11 mouse cellular contexts compared by ENCODE assay signal in the genomic region with DNA sequence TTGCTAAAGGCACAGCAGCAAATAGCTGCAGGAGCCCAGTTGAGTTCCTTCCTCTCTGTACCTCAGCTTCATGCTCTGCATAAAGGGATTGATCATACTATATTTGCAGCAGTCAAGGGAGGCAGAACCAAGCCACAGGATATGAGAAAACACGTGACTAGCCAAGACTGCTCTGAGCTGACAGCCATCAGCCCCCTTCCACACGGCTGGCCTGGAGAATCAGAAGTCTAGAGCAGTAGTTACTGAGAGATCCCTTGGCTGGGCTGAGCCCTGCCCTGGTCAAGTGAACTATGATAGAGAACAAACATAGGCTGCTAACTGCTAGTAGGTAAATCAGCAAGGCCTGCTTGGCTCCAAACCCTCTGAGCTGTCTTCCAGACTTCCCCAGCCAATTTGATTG.
DNase-seq lines count a peak whose midpoint lies in the region; ATAC-seq lines count a peak whose summit lies in the region.
"Had no signal": no experiment of that assay in that cellular context is flagged by ENCODE, and none has a peak within 500 bp of the region (broad histone marks: within the 10 kb centered on the region; RNA-seq: fewer than 3 reads in every experiment).

No protein-coding gene starts in this region.

- no peaks in the 10 kb centered on the region for H3K9me3 ChIP-seq in heart, embryonic 10.5 days
- no peaks in the 10 kb centered on the region for H3K9me3 ChIP-seq in midbrain, embryonic 10.5 days (replicated peaks)

- ATAC-seq in activated CD4-positive, CD25-positive, alpha-beta regulatory T cell, adult 4 months: peak; percentile 67

- DNase-seq in heart, embryonic 10.5 days (ENCODE audit: low spot score): no peak
- no peak for DNase-seq in heart, postnatal 25 days (ENCODE audit: low spot score)
- peak; percentile 10 for DNase-seq in 416B (ENCODE audit: low read depth)
- DNase-seq in midbrain, embryonic 10.5 days (ENCODE audit: low spot score): no peak
- DNase-seq in testis, postnatal 10 days (ENCODE audit: low spot score): no peak
- DNase-seq in urinary bladder, adult 18-20 months (ENCODE audit: low spot score in 2 of 2): no peak
- no peak for DNase-seq in frontal cortex, adult 2 months (ENCODE audit: extremely low spot score in 1 of 2, low spot score in 1 of 2)
- DNase-seq: kidney, postnatal 25 days; lung, embryonic 14.5 days; right cerebral cortex, adult 18-20 months had no signal

- H3K27me3 ChIP-seq in heart, embryonic 10.5 days (ENCODE audit: insufficient read depth, poor library complexity, severe bottlenecking): peaks cover 14% of the 10 kb centered on the region; the same call in 1 of the 2 replicates
- peaks cover 35% of the 10 kb centered on the region for H3K27me3 ChIP-seq in midbrain, embryonic 10.5 days (ENCODE audit: low read depth, poor library complexity, severe bottlenecking)

- H3K36me3 ChIP-seq in heart, embryonic 10.5 days: no peaks in the 10 kb centered on the region
- no peaks in the 10 kb centered on the region for H3K36me3 ChIP-seq in midbrain, embryonic 10.5 days

- 54% methylated on average over 2 of the region's 2 CpGs for WGBS in heart, embryonic 10.5 days
- 74% methylated on average over 2 of the region's 2 CpGs for WGBS in midbrain, embryonic 10.5 days

- 0 out of 2 replicates have a peak overlapping the region, but pooled peaks have one; percentile 22 for H3K27ac ChIP-seq in heart, embryonic 10.5 days
- peak overlapping the region; percentile 40 for H3K27ac ChIP-seq in midbrain, embryonic 10.5 days (replicated peaks)

- no peak overlapping the region for H3K4me3 ChIP-seq in heart, embryonic 10.5 days
- no peak overlapping the region for H3K4me3 ChIP-seq in midbrain, embryonic 10.5 days

- peaks cover 68% of the 10 kb centered on the region for H3K4me1 ChIP-seq in heart, embryonic 10.5 days
- H3K4me1 ChIP-seq in midbrain, embryonic 10.5 days: peaks cover 56% of the 10 kb centered on the region

- intact Hi-C loops in heart, postnatal 25 days (cut with DNase I): no loop called here
